Mouse (Mus musculus): ENCODE data around the gene Prex1. TPM values are rescaled to one million over a fixed set of nuclear protein-coding genes. Genes with fewer than 3 reads are reported as not detected.

Gene Prex1
- polyA plus RNA-seq, 1 experiment = 4.7 TPM

GRCm38 (mm10) chr2:166619270-166619669 is 94.4 kb downstream of the Prex1 start:
- no peaks in the 10 kb centered on the region for H3K9me3 ChIP-seq (ENCODE audit: control insufficient read depth, low read length)

GRCm38 (mm10) chr2:166617706-166618105 is 95.9 kb downstream of the Prex1 start:
- Histone ChIP-seq H3K9me3 (ENCODE audit: control insufficient read depth, low read length) (peaks cover 2% of the 10 kb centered on the region; the same call in 1 of the 2 replicates), H3K4me1 (ENCODE audit: control insufficient read depth) (no peaks in the 10 kb centered on the region; the same call in 1 of the 2 replicates), H3K4me3 (replicated peaks) (no peak overlapping the region), H3K36me3 (ENCODE audit: control insufficient read depth) (peaks cover 95% of the 10 kb centered on the region), H3K27me3 (ENCODE audit: control insufficient read depth) (no peaks in the 10 kb centered on the region)
- TF ChIP-seq TAL1 (IDR thresholded peaks at IDR 0.05; ENCODE audit: low read length) = no peak
- no peak for TF ChIP-seq GATA1 (IDR thresholded peaks at IDR 0.05; ENCODE audit: low read length)

More at GRCm38 (mm10) chr2:166619270-166619669, 94.4 kb downstream of the Prex1 start:
- H3K4me3 ChIP-seq (replicated peaks) = no peak overlapping the region
- peaks cover 2% of the 10 kb centered on the region for H3K4me1 ChIP-seq (ENCODE audit: control insufficient read depth)
- H3K27me3 ChIP-seq (ENCODE audit: control insufficient read depth) = no peaks in the 10 kb centered on the region
- peaks cover 83% of the 10 kb centered on the region for H3K36me3 ChIP-seq (ENCODE audit: control insufficient read depth)
- TF ChIP-seq GATA1 (IDR thresholded peaks at IDR 0.05; ENCODE audit: low read length) (no peak), TAL1 (IDR thresholded peaks at IDR 0.05; ENCODE audit: low read length) (no peak)

GRCm38 (mm10) chr2:166615338-166616075 is 98.1 kb downstream of the Prex1 start:
- Histone ChIP-seq H3K27me3 (ENCODE audit: control insufficient read depth) (no peaks in the 10 kb centered on the region), H3K4me3 (replicated peaks) (no peak overlapping the region), H3K36me3 (ENCODE audit: control insufficient read depth) (peaks cover 95% of the 10 kb centered on the region), H3K9me3 (ENCODE audit: control insufficient read depth, low read length) (peaks cover 2% of the 10 kb centered on the region; the same call in 1 of the 2 replicates), H3K4me1 (ENCODE audit: control insufficient read depth) (no peaks in the 10 kb centered on the region)
- no peak for TF ChIP-seq TAL1 (IDR thresholded peaks at IDR 0.05; ENCODE audit: low read length)
- TF ChIP-seq GATA1 (IDR thresholded peaks at IDR 0.05; ENCODE audit: low read length) = no peak

GRCm38 (mm10) chr2:166610271-166610670 is 103.4 kb downstream of the Prex1 start:
- TF ChIP-seq GATA1 (IDR thresholded peaks at IDR 0.05; ENCODE audit: low read length) = no peak
- TF ChIP-seq TAL1 (IDR thresholded peaks at IDR 0.05; ENCODE audit: low read length) = no peak
- H3K4me3 ChIP-seq (replicated peaks) = no peak overlapping the region
- peaks cover 2% of the 10 kb centered on the region; the same call in 1 of the 2 replicates for H3K9me3 ChIP-seq (ENCODE audit: control insufficient read depth, low read length)
- peaks cover 94% of the 10 kb centered on the region for H3K36me3 ChIP-seq (ENCODE audit: control insufficient read depth)
- no peaks in the 10 kb centered on the region for H3K4me1 ChIP-seq (ENCODE audit: control insufficient read depth)
- no peaks in the 10 kb centered on the region for H3K27me3 ChIP-seq (ENCODE audit: control insufficient read depth)

- Histone ChIP-seq H3K36me3 (ENCODE audit: control insufficient read depth) (peaks cover 89% of the 10 kb centered on the region), H3K9me3 (ENCODE audit: control insufficient read depth, low read length) (peaks cover 2% of the 10 kb centered on the region; the same call in 1 of the 2 replicates), H3K4me1 (ENCODE audit: control insufficient read depth) (no peaks in the 10 kb centered on the region), H3K27me3 (ENCODE audit: control insufficient read depth) (no peaks in the 10 kb centered on the region), H3K4me3 (replicated peaks) (no peak overlapping the region)
- TF ChIP-seq GATA1 (IDR thresholded peaks at IDR 0.05; ENCODE audit: low read length) = no peak
- TF ChIP-seq TAL1 (IDR thresholded peaks at IDR 0.05; ENCODE audit: low read length) = no peak
Observed at GRCm38 (mm10) chr2:166608509-166608908, 105.1 kb downstream of the Prex1 start.

GRCm38 (mm10) chr2:166606481-166607245 is 107.0 kb downstream of the Prex1 start:
- no peaks in the 10 kb centered on the region for H3K4me1 ChIP-seq (ENCODE audit: control insufficient read depth)

GRCm38 (mm10) chr2:166606053-166606452 is 107.6 kb downstream of the Prex1 start:
- Histone ChIP-seq H3K27me3 (ENCODE audit: control insufficient read depth) (no peaks in the 10 kb centered on the region), H3K9me3 (ENCODE audit: control insufficient read depth, low read length) (no peaks in the 10 kb centered on the region), H3K4me3 (replicated peaks) (no peak overlapping the region), H3K36me3 (ENCODE audit: control insufficient read depth) (peaks cover 90% of the 10 kb centered on the region), H3K4me1 (ENCODE audit: control insufficient read depth) (no peaks in the 10 kb centered on the region)
- TF ChIP-seq GATA1 (IDR thresholded peaks at IDR 0.05; ENCODE audit: low read length) (no peak), TAL1 (IDR thresholded peaks at IDR 0.05; ENCODE audit: low read length) (no peak)

More at GRCm38 (mm10) chr2:166606481-166607245, 107.0 kb downstream of the Prex1 start:
- Histone ChIP-seq H3K4me3 (replicated peaks) (no peak overlapping the region), H3K9me3 (ENCODE audit: control insufficient read depth, low read length) (no peaks in the 10 kb centered on the region), H3K27me3 (ENCODE audit: control insufficient read depth) (no peaks in the 10 kb centered on the region), H3K36me3 (ENCODE audit: control insufficient read depth) (peaks cover 89% of the 10 kb centered on the region)
- TF ChIP-seq GATA1 (IDR thresholded peaks at IDR 0.05; ENCODE audit: low read length) (no peak), TAL1 (IDR thresholded peaks at IDR 0.05; ENCODE audit: low read length) (no peak)

- no peaks in the 10 kb centered on the region for H3K9me3 ChIP-seq (ENCODE audit: control insufficient read depth, low read length)
- H3K4me1 ChIP-seq (ENCODE audit: control insufficient read depth) = no peaks in the 10 kb centered on the region
- H3K36me3 ChIP-seq (ENCODE audit: control insufficient read depth) = peaks cover 90% of the 10 kb centered on the region
- no peak for TF ChIP-seq TAL1 (IDR thresholded peaks at IDR 0.05; ENCODE audit: low read length)
- TF ChIP-seq GATA1 (IDR thresholded peaks at IDR 0.05; ENCODE audit: low read length) = no peak
- no peak overlapping the region for H3K4me3 ChIP-seq (replicated peaks)
- H3K27me3 ChIP-seq (ENCODE audit: control insufficient read depth) = no peaks in the 10 kb centered on the region
Observed at GRCm38 (mm10) chr2:166605164-166605831, 108.3 kb downstream of the Prex1 start.

Measured in erythroblast, embryonic 14.5 days (primary cell).